Mouse (Mus musculus) midbrain, embryonic 14.5 days (tissue): ENCODE results near the gene Cdipt. TPM values are rescaled to one million over a fixed set of nuclear protein-coding genes. Genes with fewer than 3 reads are reported as not detected.

Source experiments
- ATAC-seq: fragments of 200-750 bp; cut with Nextera tagmentation; 2 replicates; pipeline ENCODE4 v1.8.0; 2017; ENCODE audit warnings: moderate number of reproducible peaks, moderate library complexity; ENCODE audit not compliant: low FRiP score, low TSS enrichment
- DNase-seq: peaks from one replicate; pipeline ENCODE4 v3.0.0-alpha.2; 2015
- H3K27ac ChIP-seq: fragments of 300-500 bp; sonication (generic); replicated peaks from 2 replicates; pipeline ENCODE4 v1.5.1; 2014; ENCODE audit warnings: mild to moderate bottlenecking, low read depth, low read length, moderate library complexity
- H3K27me3 ChIP-seq: fragments of 300-500 bp; sonication (generic); 2 replicates; pipeline ENCODE4 v1.6.1; 2014; ENCODE audit warnings: low read length, control low read depth, mixed read lengths; ENCODE audit not compliant: control insufficient read depth, insufficient read depth
- H3K36me3 ChIP-seq: fragments of 300-500 bp; sonication (generic); 2 replicates; pipeline ENCODE4 v1.6.1; 2014; ENCODE audit warnings: low read length, control low read depth; ENCODE audit not compliant: control insufficient read depth, insufficient read depth
- H3K4me1 ChIP-seq: fragments of 300-500 bp; sonication (generic); 2 replicates; pipeline ENCODE4 v1.6.1; 2014; ENCODE audit warnings: mild to moderate bottlenecking, antibody characterized with exemption, low read length, control low read depth; ENCODE audit not compliant: control insufficient read depth, insufficient read depth
- H3K4me2 ChIP-seq: fragments of 300-500 bp; sonication (generic); 2 replicates; pipeline ENCODE4 v1.6.1; 2014; ENCODE audit warnings: mild to moderate bottlenecking, low read length, moderate library complexity
- H3K4me3 ChIP-seq: fragments of 300-500 bp; sonication (generic); replicated peaks from 2 replicates; pipeline ENCODE4 v1.5.1; 2014; ENCODE audit warnings: low read depth, low read length
- H3K9ac ChIP-seq: fragments of 300-500 bp; sonication (generic); replicated peaks from 2 replicates; pipeline ENCODE4 v1.6.1; 2014; ENCODE audit warnings: mild to moderate bottlenecking, low read length, moderate library complexity
- H3K9me3 ChIP-seq: fragments of 300-500 bp; sonication (generic); 2 replicates; pipeline ENCODE4 v1.6.1; 2016; ENCODE audit warnings: low read length, control low read depth, mixed read lengths; ENCODE audit not compliant: control insufficient read depth
- whole genome bisulfite sequencing: fragments of 180-500 bp; shearing (Covaris S2); extraction: QIAGEN DNeasy Blood & Tissue Kit; methylation state at CpG from one replicate; pipeline ENCODE4 v1.1.7; 2014; 5-methylcytosine and 5-hydroxymethylcytosine counted together
- polyA plus RNA-seq: library from polyadenylated mRNA; unstranded; fragments of >200 nt; fragmentation: Nextera tagmentation; extraction: Ambion mirVana; gene quantifications from 2 replicates; pipeline ENCODE4 v1.2.1, GENCODE M21; 2014

Cdipt gene
- polyA plus RNA-seq, 1 experiment from 2014 or later, result 106 TPM

- H3K27me3 ChIP-seq, result no peaks in the 10 kb centered on the region
Observed at GRCm38 (mm10) chr7:127004122-127004875, 28.6 kb downstream of the Cdipt start.

DNA sequence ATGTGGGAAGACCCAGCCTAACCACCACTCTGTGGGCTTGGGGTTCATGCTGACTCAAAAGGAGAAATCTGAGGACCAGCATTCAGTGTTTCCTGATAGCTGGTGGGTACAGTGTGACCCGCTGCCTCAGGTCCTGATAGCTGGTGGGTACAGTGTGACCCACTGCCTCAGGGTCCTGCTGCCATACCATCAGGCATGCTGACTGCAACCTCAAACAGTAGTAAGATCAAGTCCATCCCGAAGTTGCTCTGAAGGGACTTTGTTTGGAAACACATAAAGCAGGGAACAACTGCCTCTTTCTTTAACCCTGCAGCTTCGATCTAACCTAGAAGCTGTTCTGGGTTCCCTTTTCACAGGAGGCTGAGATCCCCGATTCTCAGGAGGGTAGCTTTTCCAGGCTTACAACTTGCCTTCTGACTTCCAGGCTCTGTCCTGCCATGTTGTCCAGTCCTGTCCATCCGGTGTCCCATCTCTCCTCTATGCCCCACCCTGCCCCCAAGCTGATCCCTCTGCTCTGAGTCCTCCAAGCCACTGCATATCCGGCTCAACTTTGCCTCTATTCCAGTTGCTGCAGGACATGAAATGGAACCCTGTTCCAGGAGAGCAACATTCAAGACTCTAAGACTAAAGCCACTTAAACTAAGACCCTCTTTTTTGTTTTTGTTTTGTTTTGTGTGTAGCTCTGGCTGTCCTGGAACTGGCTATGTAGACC is 31.8 kb downstream of the Cdipt start:
- Histone ChIP-seq H3K36me3 (peaks cover 2% of the 10 kb centered on the region; the same call in 1 of the 2 replicates), H3K4me1 (no peaks in the 10 kb centered on the region), H3K27me3 (no peaks in the 10 kb centered on the region), H3K4me2 (no peak overlapping the region), H3K4me3 (no peak overlapping the region), H3K27ac (no peak overlapping the region), H3K9me3 (no peaks in the 10 kb centered on the region), H3K9ac (no peak overlapping the region)
- 83% methylated on average over 6 of the region's 6 CpGs for WGBS
- ATAC-seq, result no peak
- no peak for DNase-seq

More at GRCm38 (mm10) chr7:127004122-127004875, 28.6 kb downstream of the Cdipt start:
- H3K4me3 ChIP-seq, result no peak overlapping the region
- H3K4me2 ChIP-seq, result no peak overlapping the region
- no peaks in the 10 kb centered on the region for H3K36me3 ChIP-seq
- no peak overlapping the region for H3K27ac ChIP-seq
- no peak for DNase-seq
- WGBS, result 91% methylated on average over 4 of the region's 4 CpGs
- ATAC-seq, result no peak
- no peaks in the 10 kb centered on the region for H3K4me1 ChIP-seq
- no peaks in the 10 kb centered on the region for H3K9me3 ChIP-seq
- no peak overlapping the region for H3K9ac ChIP-seq

GRCm38 (mm10) chr7:127008239-127009019 is 32.7 kb downstream of the Cdipt start:
- Histone ChIP-seq H3K9me3 (no peaks in the 10 kb centered on the region), H3K27me3 (no peaks in the 10 kb centered on the region), H3K36me3 (peaks cover 6% of the 10 kb centered on the region; the same call in 1 of the 2 replicates), H3K4me2 (no peak overlapping the region), H3K9ac (no peak overlapping the region), H3K4me3 (no peak overlapping the region), H3K4me1 (no peaks in the 10 kb centered on the region), H3K27ac (no peak overlapping the region; the same call in 1 of the 2 replicates)
- ATAC-seq (no peak; the same call in 1 of the 2 replicates), DNase-seq (no peak)
- WGBS, result 61% methylated on average over 9 of the region's 9 CpGs

GRCm38 (mm10) chr7:127009307-127010085 is 33.8 kb downstream of the Cdipt start:
- Histone ChIP-seq H3K36me3 (peaks cover 17% of the 10 kb centered on the region; the same call in 1 of the 2 replicates), H3K4me2 (no peak overlapping the region), H3K9ac (no peak overlapping the region), H3K4me3 (no peak overlapping the region), H3K27me3 (no peaks in the 10 kb centered on the region), H3K27ac (no peak overlapping the region), H3K9me3 (no peaks in the 10 kb centered on the region), H3K4me1 (no peaks in the 10 kb centered on the region)
- DNase-seq (no peak), ATAC-seq (no peak)
- 84% methylated on average over 17 of the region's 17 CpGs for WGBS

DNA sequence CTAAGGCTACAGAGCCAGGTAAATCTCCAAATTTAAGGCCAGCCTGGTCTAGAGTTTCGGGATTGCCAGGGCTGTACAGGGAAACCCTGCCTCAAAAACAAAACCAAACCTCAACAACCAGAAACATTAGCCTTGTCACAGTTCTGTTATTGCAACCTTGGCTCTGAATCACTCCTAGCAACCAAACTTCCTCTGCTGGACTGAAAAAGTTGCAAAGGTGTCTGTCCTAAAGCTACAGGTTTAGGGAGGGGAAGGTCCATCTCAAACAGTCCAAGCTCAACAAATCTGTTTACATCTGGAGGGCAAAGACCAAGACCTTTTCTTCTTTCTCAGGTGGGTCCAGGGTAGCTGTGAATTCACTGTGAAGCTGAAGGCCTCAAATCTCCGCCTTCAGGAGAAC is 35.3 kb downstream of the Cdipt start:
- H3K27me3 ChIP-seq, result no peaks in the 10 kb centered on the region
- DNase-seq (no peak), ATAC-seq (no peak)
- no peak overlapping the region for H3K27ac ChIP-seq
- peaks cover 27% of the 10 kb centered on the region for H3K36me3 ChIP-seq
- WGBS, result 92% methylated on average over 2 of the region's 2 CpGs
- peaks cover 10% of the 10 kb centered on the region for H3K4me1 ChIP-seq
- H3K9ac ChIP-seq, result no peak overlapping the region
- no peak overlapping the region for H3K4me2 ChIP-seq
- H3K9me3 ChIP-seq, result no peaks in the 10 kb centered on the region
- no peak overlapping the region for H3K4me3 ChIP-seq

- WGBS, result 67% methylated on average over 2 of the region's 2 CpGs
- Histone ChIP-seq H3K27me3 (no peaks in the 10 kb centered on the region), H3K9me3 (no peaks in the 10 kb centered on the region), H3K4me3 (no peak overlapping the region), H3K4me1 (peaks cover 10% of the 10 kb centered on the region), H3K27ac (no peak overlapping the region), H3K9ac (no peak overlapping the region), H3K36me3 (peaks cover 27% of the 10 kb centered on the region), H3K4me2 (no peak overlapping the region)
- DNase-seq (no peak), ATAC-seq (no peak)
Observed at GRCm38 (mm10) chr7:127011717-127012116, 36.0 kb downstream of the Cdipt start.

GRCm38 (mm10) chr7:127012374-127012773 is 36.7 kb downstream of the Cdipt start:
- H3K4me2 ChIP-seq, result no peak overlapping the region
- 92% methylated on average over 6 of the region's 6 CpGs for WGBS
- peaks cover 10% of the 10 kb centered on the region for H3K4me1 ChIP-seq
- peaks cover 27% of the 10 kb centered on the region for H3K36me3 ChIP-seq
- no peak overlapping the region for H3K4me3 ChIP-seq
- H3K9ac ChIP-seq, result no peak overlapping the region
- H3K27ac ChIP-seq, result no peak overlapping the region
- DNase-seq, result no peak
- H3K27me3 ChIP-seq, result no peaks in the 10 kb centered on the region
- ATAC-seq, result no peak
- H3K9me3 ChIP-seq, result no peaks in the 10 kb centered on the region

DNA sequence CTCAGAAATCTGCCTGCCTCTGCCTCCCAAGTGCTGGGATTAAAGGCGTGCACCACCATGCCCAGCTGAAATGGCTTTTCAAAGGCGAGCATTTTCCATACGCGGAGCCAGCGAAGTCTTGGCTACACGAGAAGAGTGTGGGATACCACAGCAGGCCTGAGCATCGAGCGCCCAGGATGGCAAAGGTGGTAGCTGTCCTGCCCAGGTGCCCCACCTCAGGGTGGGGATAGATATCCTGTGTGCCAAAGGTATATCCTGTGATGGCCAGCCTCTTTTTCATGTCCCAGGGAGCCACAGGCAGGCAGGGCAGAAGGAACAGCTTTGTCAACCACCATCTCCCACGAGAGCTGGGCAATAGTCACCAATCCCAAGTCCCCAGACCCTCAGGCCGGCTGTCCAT is 37.1 kb downstream of the Cdipt start:
- DNase-seq (no peak), ATAC-seq (no peak)
- WGBS, result 93% methylated on average over 10 of the region's 10 CpGs
- H3K27ac ChIP-seq, result no peak overlapping the region
- H3K27me3 ChIP-seq, result no peaks in the 10 kb centered on the region
- peaks cover 14% of the 10 kb centered on the region for H3K4me1 ChIP-seq
- peaks cover 27% of the 10 kb centered on the region for H3K36me3 ChIP-seq
- H3K9ac ChIP-seq, result no peak overlapping the region
- no peaks in the 10 kb centered on the region for H3K9me3 ChIP-seq
- no peak overlapping the region for H3K4me2 ChIP-seq
- H3K4me3 ChIP-seq, result no peak overlapping the region
